Mouse (Mus musculus): Measurements from ENCODE around the gene Lcn12. TPM values are rescaled to one million over a fixed set of nuclear protein-coding genes. Genes with fewer than 3 reads are reported as not detected.

The Lcn12 gene
- polyA plus RNA-seq, 1 experiment from 2014 or later = not detected

- 48% methylated on average over 10 of the region's 10 CpGs for WGBS
- H3K27me3 ChIP-seq (ENCODE audit: control insufficient read depth, insufficient read depth, low read length) = no peaks in the 10 kb centered on the region; the same call in 1 of the 2 replicates
- H3K4me3 ChIP-seq (replicated peaks; ENCODE audit: low read length) = no peak overlapping the region
- H3K4me2 ChIP-seq (ENCODE audit: low read depth, low read length) = no peak overlapping the region
- H3K4me1 ChIP-seq (ENCODE audit: control insufficient read depth, insufficient read depth, low read length) = peaks cover 7% of the 10 kb centered on the region
- H3K27ac ChIP-seq (ENCODE audit: low read length) = no peak overlapping the region
- H3K9me3 ChIP-seq (replicated peaks; ENCODE audit: control insufficient read depth, low read length) = no peaks in the 10 kb centered on the region
- H3K36me3 ChIP-seq (ENCODE audit: control insufficient read depth, insufficient read depth, low read length) = no peaks in the 10 kb centered on the region
- H3K9ac ChIP-seq (ENCODE audit: low read length) = peak overlapping the region; percentile 21; the same call in 1 of the 2 replicates
- no peak for ATAC-seq (ENCODE audit: insufficient read depth, low FRiP score)
These were observed 27.7 kb downstream of the Lcn12 start for GRCm38 (mm10) chr2:25465816-25466635.

GRCm38 (mm10) chr2:25465256-25465655, 28.5 kb downstream of the Lcn12 start:
- peaks cover 7% of the 10 kb centered on the region for H3K4me1 ChIP-seq (ENCODE audit: control insufficient read depth, insufficient read depth, low read length)

GRCm38 (mm10) chr2:25463630-25464029, 30.1 kb downstream of the Lcn12 start:
- Histone ChIP-seq H3K27ac (ENCODE audit: low read length) (no peak overlapping the region), H3K9me3 (replicated peaks; ENCODE audit: control insufficient read depth, low read length) (no peaks in the 10 kb centered on the region), H3K4me2 (ENCODE audit: low read depth, low read length) (no peak overlapping the region), H3K4me1 (ENCODE audit: control insufficient read depth, insufficient read depth, low read length) (peaks cover 23% of the 10 kb centered on the region), H3K36me3 (ENCODE audit: control insufficient read depth, insufficient read depth, low read length) (no peaks in the 10 kb centered on the region), H3K4me3 (replicated peaks; ENCODE audit: low read length) (no peak overlapping the region), H3K9ac (ENCODE audit: low read length) (no peak overlapping the region), H3K27me3 (ENCODE audit: control insufficient read depth, insufficient read depth, low read length) (no peaks in the 10 kb centered on the region)
- no peak for ATAC-seq (ENCODE audit: insufficient read depth, low FRiP score)
- WGBS = 89% methylated on average over 3 of the region's 3 CpGs

More at GRCm38 (mm10) chr2:25465256-25465655, 28.5 kb downstream of the Lcn12 start:
- Histone ChIP-seq H3K9me3 (replicated peaks; ENCODE audit: control insufficient read depth, low read length) (no peaks in the 10 kb centered on the region), H3K4me2 (ENCODE audit: low read depth, low read length) (no peak overlapping the region), H3K27me3 (ENCODE audit: control insufficient read depth, insufficient read depth, low read length) (no peaks in the 10 kb centered on the region; the same call in 1 of the 2 replicates), H3K4me3 (replicated peaks; ENCODE audit: low read length) (no peak overlapping the region), H3K9ac (ENCODE audit: low read length) (no peak overlapping the region), H3K36me3 (ENCODE audit: control insufficient read depth, insufficient read depth, low read length) (no peaks in the 10 kb centered on the region), H3K27ac (ENCODE audit: low read length) (no peak overlapping the region)
- no peak for ATAC-seq (ENCODE audit: insufficient read depth, low FRiP score)
- 71% methylated on average over 2 of the region's 2 CpGs for WGBS

DNA sequence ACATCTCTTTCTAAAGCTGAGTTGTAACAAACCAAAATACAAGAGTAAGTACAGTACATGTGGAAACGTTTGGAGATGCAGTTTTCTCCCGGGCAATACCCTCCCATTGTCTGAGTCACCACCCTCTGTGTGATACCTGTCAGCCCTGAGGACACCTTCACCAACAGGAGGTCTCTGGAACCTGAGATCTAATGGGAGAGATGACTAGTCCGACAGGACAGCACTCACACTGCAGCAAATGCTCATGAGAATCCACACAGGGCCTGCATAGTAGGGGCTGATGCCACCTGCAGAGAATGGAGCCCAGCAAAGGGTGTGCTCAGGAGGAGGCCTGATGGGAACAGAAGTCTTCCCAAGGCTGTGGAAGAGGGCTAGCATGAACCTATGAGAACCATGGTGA, 32.3 kb downstream of the Lcn12 start:
- Histone ChIP-seq H3K4me1 (ENCODE audit: control insufficient read depth, insufficient read depth, low read length) (peaks cover 25% of the 10 kb centered on the region), H3K4me3 (replicated peaks; ENCODE audit: low read length) (peak overlapping the region; percentile 79), H3K27ac (ENCODE audit: low read length) (peak overlapping the region; percentile 84), H3K36me3 (ENCODE audit: control insufficient read depth, insufficient read depth, low read length) (0 out of 2 replicates have a peak, but pooled peaks cover 8% of the 10 kb centered on the region), H3K9ac (ENCODE audit: low read length) (peak overlapping the region; percentile 81), H3K27me3 (ENCODE audit: control insufficient read depth, insufficient read depth, low read length) (no peaks in the 10 kb centered on the region), H3K9me3 (replicated peaks; ENCODE audit: control insufficient read depth, low read length) (no peaks in the 10 kb centered on the region), H3K4me2 (ENCODE audit: low read depth, low read length) (peak overlapping the region; percentile 78)
- ATAC-seq (ENCODE audit: insufficient read depth, low FRiP score) = no peak
- 17% methylated on average over 3 of the region's 3 CpGs for WGBS

DNA sequence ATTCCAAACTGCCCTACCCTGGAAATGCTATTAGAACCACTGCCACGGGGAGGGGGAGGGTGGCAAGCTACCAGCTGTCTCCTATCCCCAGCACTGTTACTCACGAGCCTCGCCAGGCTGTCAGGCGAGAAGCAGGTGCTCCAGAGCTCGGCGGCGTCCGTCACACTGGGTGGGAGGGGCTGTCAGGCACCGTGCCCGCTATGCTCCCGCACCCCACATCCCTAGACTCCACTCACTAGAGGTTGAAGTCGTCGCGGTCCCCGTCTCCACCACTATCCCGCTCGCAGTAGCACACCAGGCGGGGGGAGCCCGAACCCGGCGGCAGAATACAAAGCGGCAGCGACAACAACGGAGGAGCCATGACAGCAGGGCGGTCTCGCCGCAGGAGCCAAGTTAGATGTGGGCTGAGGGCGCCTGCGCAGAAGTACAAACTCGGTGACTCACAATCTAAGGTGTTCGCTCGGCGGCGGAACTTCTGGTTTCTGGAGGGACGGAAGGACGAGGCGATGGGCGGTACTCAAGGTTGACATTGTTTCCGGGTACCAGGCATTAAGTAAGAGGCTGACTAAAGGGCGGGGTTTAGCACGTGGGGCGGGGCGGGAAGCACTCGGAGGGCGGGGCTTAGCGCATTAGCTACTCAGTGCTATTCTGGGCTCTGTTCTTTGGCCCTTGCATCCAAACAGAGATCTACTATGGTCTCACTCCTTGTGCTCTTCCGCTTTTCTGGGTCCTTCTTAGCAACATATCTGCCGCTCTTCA, 33.0 kb downstream of the Lcn12 start, which contains the start of gene Paxx:
Paxx (minus strand) TSS at position 544 of the 759 bp plus-strand sequence.
- Histone ChIP-seq H3K9me3 (replicated peaks; ENCODE audit: control insufficient read depth, low read length) (no peaks in the 10 kb centered on the region), H3K4me3 (replicated peaks; ENCODE audit: low read length) (peak within 1 kb of the TSS; percentile 79), H3K27ac (ENCODE audit: low read length) (peak within 1 kb of the TSS; percentile 95), H3K9ac (ENCODE audit: low read length) (peak within 1 kb of the TSS; percentile 81), H3K27me3 (ENCODE audit: control insufficient read depth, insufficient read depth, low read length) (no peaks in the 10 kb centered on the region), H3K4me2 (ENCODE audit: low read depth, low read length) (peak within 1 kb of the TSS; percentile 78), H3K4me1 (ENCODE audit: control insufficient read depth, insufficient read depth, low read length) (peaks cover 29% of the 10 kb centered on the region), H3K36me3 (ENCODE audit: control insufficient read depth, insufficient read depth, low read length) (0 out of 2 replicates have a peak, but pooled peaks cover 8% of the 10 kb centered on the region)
- under 1% methylated on average over 48 of the region's 48 CpGs for WGBS
- ATAC-seq (ENCODE audit: insufficient read depth, low FRiP score) = peak; percentile 91

GRCm38 (mm10) chr2:25460135-25460534, 33.6 kb downstream of the Lcn12 start:
- Histone ChIP-seq H3K36me3 (ENCODE audit: control insufficient read depth, insufficient read depth, low read length) (0 out of 2 replicates have a peak, but pooled peaks cover 8% of the 10 kb centered on the region), H3K4me2 (ENCODE audit: low read depth, low read length) (peak overlapping the region; percentile 78), H3K9ac (ENCODE audit: low read length) (peak overlapping the region; percentile 81), H3K4me1 (ENCODE audit: control insufficient read depth, insufficient read depth, low read length) (peaks cover 30% of the 10 kb centered on the region), H3K4me3 (replicated peaks; ENCODE audit: low read length) (peak overlapping the region; percentile 79), H3K9me3 (replicated peaks; ENCODE audit: control insufficient read depth, low read length) (no peaks in the 10 kb centered on the region), H3K27ac (ENCODE audit: low read length) (peak overlapping the region; percentile 95), H3K27me3 (ENCODE audit: control insufficient read depth, insufficient read depth, low read length) (no peaks in the 10 kb centered on the region)
- ATAC-seq (ENCODE audit: insufficient read depth, low FRiP score) = 0 out of 2 replicates have a peak, but pooled peaks have one; percentile 1
- WGBS = 28% methylated on average over 5 of the region's 5 CpGs

DNA sequence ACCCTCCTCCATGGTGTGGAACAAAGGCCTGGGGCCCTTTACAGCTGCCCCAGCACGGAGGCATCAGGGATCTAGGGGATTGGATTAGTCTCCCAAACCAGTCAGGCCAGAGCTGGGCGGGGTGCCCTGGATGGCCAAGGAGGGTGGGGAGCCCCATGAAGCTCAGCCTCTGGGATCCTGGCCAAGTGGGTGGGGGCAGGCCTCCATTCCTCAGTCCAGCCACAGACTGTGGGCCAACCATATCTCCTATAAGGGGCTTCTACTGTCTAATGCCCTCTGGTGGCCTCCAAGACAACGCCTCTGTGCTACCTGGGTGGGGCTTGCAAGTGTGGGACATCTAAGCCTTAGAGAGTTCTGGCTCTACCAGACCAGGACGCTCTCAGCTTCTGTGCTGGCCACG, 34.8 kb downstream of the Lcn12 start:
- Histone ChIP-seq H3K27ac (ENCODE audit: low read length) (peak overlapping the region; percentile 95), H3K4me1 (ENCODE audit: control insufficient read depth, insufficient read depth, low read length) (peaks cover 30% of the 10 kb centered on the region), H3K36me3 (ENCODE audit: control insufficient read depth, insufficient read depth, low read length) (0 out of 2 replicates have a peak, but pooled peaks cover 8% of the 10 kb centered on the region), H3K4me2 (ENCODE audit: low read depth, low read length) (peak overlapping the region; percentile 78; the same call in 1 of the 2 replicates), H3K4me3 (replicated peaks; ENCODE audit: low read length) (no peak overlapping the region), H3K27me3 (ENCODE audit: control insufficient read depth, insufficient read depth, low read length) (no peaks in the 10 kb centered on the region), H3K9ac (ENCODE audit: low read length) (peak overlapping the region; percentile 81), H3K9me3 (replicated peaks; ENCODE audit: control insufficient read depth, low read length) (no peaks in the 10 kb centered on the region)
- WGBS = 51% methylated on average over 5 of the region's 5 CpGs
- ATAC-seq (ENCODE audit: insufficient read depth, low FRiP score) = peak; percentile 37; the same call in 1 of the 2 replicates

GRCm38 (mm10) chr2:25457022-25457896, 36.5 kb downstream of the Lcn12 start:
- H3K9me3 ChIP-seq (replicated peaks; ENCODE audit: control insufficient read depth, low read length) = no peaks in the 10 kb centered on the region
- peak overlapping the region; percentile 63; the same call in 1 of the 2 replicates for H3K27ac ChIP-seq (ENCODE audit: low read length)
- H3K36me3 ChIP-seq (ENCODE audit: control insufficient read depth, insufficient read depth, low read length) = 0 out of 2 replicates have a peak, but pooled peaks cover 8% of the 10 kb centered on the region
- WGBS = 83% methylated on average over 9 of the region's 9 CpGs
- peak overlapping the region; percentile 11 for H3K4me2 ChIP-seq (ENCODE audit: low read depth, low read length)
- peak overlapping the region; percentile 17; the same call in 1 of the 2 replicates for H3K9ac ChIP-seq (ENCODE audit: low read length)
- H3K4me1 ChIP-seq (ENCODE audit: control insufficient read depth, insufficient read depth, low read length) = peaks cover 30% of the 10 kb centered on the region
- no peak for ATAC-seq (ENCODE audit: insufficient read depth, low FRiP score)
- H3K27me3 ChIP-seq (ENCODE audit: control insufficient read depth, insufficient read depth, low read length) = no peaks in the 10 kb centered on the region
- no peak overlapping the region for H3K4me3 ChIP-seq (replicated peaks; ENCODE audit: low read length)
